16 mouse cellular contexts compared by ENCODE assay signal in the genomic region with DNA sequence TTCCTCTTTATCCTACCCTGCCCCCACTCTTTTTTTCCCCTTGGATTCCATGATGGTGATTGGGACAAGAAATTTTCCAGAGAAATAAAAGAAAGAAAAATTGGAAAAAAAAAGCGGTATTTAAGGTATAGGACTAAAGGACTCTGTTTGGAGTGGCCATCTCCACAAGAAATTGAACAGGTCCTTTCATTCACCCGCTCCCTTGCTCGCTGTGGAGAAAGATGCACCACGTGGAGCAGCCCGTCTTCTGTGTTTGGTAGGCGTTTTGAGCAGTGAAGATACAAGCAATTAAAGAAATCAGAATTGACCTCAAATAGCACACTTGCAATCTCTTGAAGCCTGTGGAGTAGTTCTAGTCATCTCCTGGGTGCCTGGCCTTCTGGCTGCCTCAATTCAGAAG.
DNase-seq lines count a peak whose midpoint lies in the region; ATAC-seq and TF ChIP-seq lines count a peak whose summit lies in the region.
"Had no signal": no experiment of that assay in that cellular context is flagged by ENCODE, and none has a peak within 500 bp of the region (broad histone marks: within the 10 kb centered on the region; RNA-seq: fewer than 3 reads in every experiment).

No protein-coding gene starts in this region.

- H3K4me1 ChIP-seq in heart, embryonic 16.5 days (ENCODE audit: control insufficient read depth, insufficient read depth, low read length), result no peaks in the 10 kb centered on the region
- no peaks in the 10 kb centered on the region for H3K4me1 ChIP-seq in forebrain, postnatal 0 days (ENCODE audit: insufficient read depth)
- peaks cover 30% of the 10 kb centered on the region for H3K4me1 ChIP-seq in midbrain, embryonic 10.5 days
- H3K4me1 ChIP-seq in neural tube, embryonic 14.5 days (ENCODE audit: control insufficient read depth, insufficient read depth, low read length), result no peaks in the 10 kb centered on the region
- H3K4me1 ChIP-seq: limb, embryonic 15.5 days; stomach, embryonic 15.5 days had no signal

- no peak for DNase-seq in heart, postnatal 4 days
- DNase-seq in forebrain, postnatal 0 days, result no peak
- DNase-seq in midbrain, embryonic 10.5 days (ENCODE audit: low spot score), result peak; percentile 10
- DNase-seq in adrenal gland, postnatal 14 days, result no peak
- DNase-seq in kidney, postnatal 10 days, result no peak
- no peak for DNase-seq in cerebellum, postnatal 25 days
- DNase-seq: cerebellum, adult 2 months; lung, adult 2 months; thymus, postnatal 14 days had no signal

- no peak overlapping the region for H3K9ac ChIP-seq in heart, embryonic 16.5 days (ENCODE audit: low read length)
- no peak overlapping the region for H3K9ac ChIP-seq in forebrain, postnatal 0 days
- no peak overlapping the region for H3K9ac ChIP-seq in neural tube, embryonic 14.5 days (replicated peaks; ENCODE audit: low read depth, low read length)
- H3K9ac ChIP-seq: limb, embryonic 15.5 days; stomach, embryonic 15.5 days had no signal

- H3K9me3 ChIP-seq in heart, embryonic 16.5 days (replicated peaks; ENCODE audit: control insufficient read depth, low read length), result no peaks in the 10 kb centered on the region
- no peaks in the 10 kb centered on the region for H3K9me3 ChIP-seq in forebrain, postnatal 0 days (ENCODE audit: low read length)
- H3K9me3 ChIP-seq in midbrain, embryonic 10.5 days (replicated peaks), result no peaks in the 10 kb centered on the region
- H3K9me3 ChIP-seq in neural tube, embryonic 14.5 days (ENCODE audit: control insufficient read depth, low read length), result no peaks in the 10 kb centered on the region
- H3K9me3 ChIP-seq: limb, embryonic 15.5 days; stomach, embryonic 15.5 days had no signal

- no peak for ATAC-seq in heart, embryonic 16.5 days (replicated peaks; ENCODE audit: extremely low read depth, insufficient read depth, low FRiP score)
- ATAC-seq in forebrain, postnatal 0 days, result no peak
- ATAC-seq in neural tube, embryonic 14.5 days (ENCODE audit: low read depth), result peak; percentile 60; the same call in 1 of the 2 replicates
- ATAC-seq: CD4-positive, CD25-positive, alpha-beta regulatory T cell, adult 4 months; intestine, embryonic 16.5 days had no signal

- H3K27ac ChIP-seq in heart, embryonic 16.5 days (ENCODE audit: low read length), result no peak overlapping the region
- H3K27ac ChIP-seq in forebrain, postnatal 0 days (ENCODE audit: low read depth, low read length), result no peak overlapping the region
- H3K27ac ChIP-seq in midbrain, embryonic 10.5 days (replicated peaks), result peak overlapping the region; percentile 73
- no peak overlapping the region for H3K27ac ChIP-seq in neural tube, embryonic 14.5 days (ENCODE audit: low read depth, low read length)
- H3K27ac ChIP-seq: limb, embryonic 15.5 days; stomach, embryonic 15.5 days had no signal

- no peaks in the 10 kb centered on the region for H3K27me3 ChIP-seq in heart, embryonic 16.5 days (ENCODE audit: control insufficient read depth, insufficient read depth, low read length)
- no peaks in the 10 kb centered on the region for H3K27me3 ChIP-seq in forebrain, postnatal 0 days (ENCODE audit: insufficient read depth, low read length)
- H3K27me3 ChIP-seq in midbrain, embryonic 10.5 days (ENCODE audit: low read depth, poor library complexity, severe bottlenecking), result no peaks in the 10 kb centered on the region
- H3K27me3 ChIP-seq in neural tube, embryonic 14.5 days (ENCODE audit: control insufficient read depth, insufficient read depth, low read length), result no peaks in the 10 kb centered on the region
- H3K27me3 ChIP-seq: limb, embryonic 15.5 days; stomach, embryonic 15.5 days had no signal

- peak overlapping the region; percentile 41; the same call in 1 of the 2 replicates for H3K4me2 ChIP-seq in heart, embryonic 16.5 days (ENCODE audit: low read depth, low read length)
- peak overlapping the region; percentile 29; the same call in 1 of the 2 replicates for H3K4me2 ChIP-seq in forebrain, postnatal 0 days (ENCODE audit: low read depth)
- no peak overlapping the region for H3K4me2 ChIP-seq in neural tube, embryonic 14.5 days (ENCODE audit: low read depth, low read length)
- H3K4me2 ChIP-seq: limb, embryonic 15.5 days had no signal

- H3K4me3 ChIP-seq in heart, embryonic 16.5 days (ENCODE audit: low read length), result no peak overlapping the region
- H3K4me3 ChIP-seq in forebrain, postnatal 0 days (ENCODE audit: low read depth, low read length), result no peak overlapping the region; the same call in 1 of the 2 replicates
- no peak overlapping the region for H3K4me3 ChIP-seq in midbrain, embryonic 10.5 days
- no peak overlapping the region for H3K4me3 ChIP-seq in neural tube, embryonic 14.5 days (ENCODE audit: low read depth, low read length)
- H3K4me3 ChIP-seq: limb, embryonic 15.5 days; myocyte; stomach, embryonic 15.5 days had no signal

- 34% methylated on average over 6 of the region's 6 CpGs for WGBS in heart, embryonic 16.5 days
- 37% methylated on average over 6 of the region's 6 CpGs for WGBS in forebrain, postnatal 0 days
- 29% methylated on average over 6 of the region's 6 CpGs for WGBS in midbrain, embryonic 10.5 days
- 20% methylated on average over 6 of the region's 6 CpGs for WGBS in neural tube, embryonic 14.5 days

- no peaks in the 10 kb centered on the region for H3K36me3 ChIP-seq in heart, embryonic 16.5 days (ENCODE audit: control insufficient read depth, insufficient read depth)
- no peaks in the 10 kb centered on the region for H3K36me3 ChIP-seq in forebrain, postnatal 0 days (ENCODE audit: insufficient read depth)
- H3K36me3 ChIP-seq in midbrain, embryonic 10.5 days, result no peaks in the 10 kb centered on the region
- no peaks in the 10 kb centered on the region for H3K36me3 ChIP-seq in neural tube, embryonic 14.5 days (ENCODE audit: control insufficient read depth, insufficient read depth, low read length)
- H3K36me3 ChIP-seq: limb, embryonic 15.5 days; stomach, embryonic 15.5 days had no signal

- no peak for TF ChIP-seq CTCF in forebrain, postnatal 0 days (IDR thresholded peaks at IDR 0.05; ENCODE audit: low read depth)
